Mouse (Mus musculus): ENCODE results near the gene Gdf10. TPM values are rescaled to one million over a fixed set of nuclear protein-coding genes. Genes with fewer than 3 reads are reported as not detected.

Gene Gdf10
- total RNA-seq (2023), result not detected in 4 replicates

GRCm38 (mm10) chr14:33923168-33924070 is at the start of gene Gdf10:
Gdf10 (plus strand) TSS chr14:33923587.

DNA sequence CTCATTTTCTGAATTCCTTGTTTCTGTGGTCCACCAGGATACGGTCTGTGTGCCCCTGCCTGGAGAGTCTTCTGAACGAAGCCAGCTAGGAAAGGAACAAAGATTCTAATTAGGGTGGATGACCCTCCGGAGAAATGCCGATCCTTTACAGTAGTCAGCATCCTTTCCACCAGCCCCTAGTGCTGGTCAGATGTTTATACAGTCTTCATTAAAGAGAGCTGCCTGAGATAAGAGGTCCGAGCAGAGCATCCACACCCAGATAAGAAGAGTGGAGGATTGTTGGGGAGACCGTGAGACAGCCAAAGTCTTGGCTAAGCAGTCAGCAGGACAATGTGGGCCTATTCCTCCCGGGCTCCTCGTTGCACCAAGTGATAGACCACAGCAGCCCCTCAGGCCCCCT is 17.4 kb downstream of the Gdf10 start, which contains the start of gene Gdf2:
Gene Gdf2, plus strand, starts transcription at position 301 of the 400 bp plus-strand sequence.

DNA sequence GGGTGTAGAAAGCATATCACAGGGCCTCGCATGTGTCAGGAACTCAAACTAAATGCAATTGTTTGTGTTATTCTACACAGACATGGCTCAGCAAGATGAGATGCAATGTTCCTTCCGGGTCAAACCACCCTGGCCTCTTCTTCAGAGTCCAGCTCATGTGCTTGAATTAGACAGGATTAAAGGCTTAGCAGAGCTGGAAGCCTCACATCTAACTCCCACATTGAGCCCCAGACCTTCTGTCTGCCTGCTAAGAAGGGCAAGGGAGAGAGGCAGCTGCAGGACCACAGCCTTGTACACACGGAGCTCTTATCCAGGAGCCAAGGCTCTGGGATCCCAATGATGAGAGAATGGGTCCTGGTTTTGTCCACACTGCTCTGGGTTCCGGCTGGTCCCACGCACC is 30.4 kb downstream of the Gdf10 start, which contains the start of gene Rbp3:
Gene Rbp3, plus strand, starts transcription at position 243 of the 400 bp plus-strand sequence.

DNA sequence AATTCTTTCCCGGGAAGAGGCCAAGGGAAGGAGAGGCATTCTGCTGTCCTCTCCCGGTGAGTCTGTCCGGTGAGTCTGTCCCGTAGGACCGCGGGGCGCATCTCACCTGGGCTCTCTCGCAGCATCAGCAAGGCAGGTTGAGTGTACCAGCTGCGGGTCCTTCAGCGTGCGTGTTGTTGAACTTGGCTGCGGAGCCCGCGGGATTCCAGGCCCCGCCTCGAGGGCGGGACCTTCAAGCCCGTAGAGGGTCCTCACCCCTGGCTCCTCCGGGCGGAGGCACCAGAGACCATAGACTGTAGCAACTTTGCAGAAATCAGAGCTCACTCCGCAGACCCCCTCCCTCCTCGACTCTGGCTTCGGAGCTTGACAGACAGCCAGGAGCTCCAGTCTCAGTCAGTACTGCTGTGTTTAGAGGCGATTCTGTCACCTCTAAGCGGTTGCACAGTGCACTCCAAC is 55.2 kb downstream of the Gdf10 start, which contains the start of gene Zfp488:
Gene Zfp488, minus strand, starts transcription at position 161 of the 456 bp plus-strand sequence.

Other genes starting within 250 kb of the Gdf10 start
- not detected in 4 replicates for gene Gdf2, start 17.5 kb downstream of the Gdf10 start, total RNA-seq (2023)
- not detected in 4 replicates for gene Rbp3, start 30.4 kb downstream of the Gdf10 start, total RNA-seq (2023)
- gene Zfp488, start 55.2 kb downstream of the Gdf10 start, total RNA-seq (2023), result 0.14 to 0.44 TPM (median 0.41 TPM) in 4 replicates
- gene Gm30083, start 91.6 kb downstream of the Gdf10 start, total RNA-seq (2023), result not detected in 4 replicates
- gene Gm5460, start 93.2 kb downstream of the Gdf10 start, total RNA-seq (2023), result not detected in 4 replicates
- not detected in 4 replicates for gene Antxrl, start 129.1 kb downstream of the Gdf10 start, total RNA-seq (2023)
- not detected in 4 replicates for gene Anxa8, start 162.4 kb downstream of the Gdf10 start, total RNA-seq (2023)
- not detected in 4 replicates for gene A630023A22Rik, start 179.2 kb downstream of the Gdf10 start, total RNA-seq (2023)
- gene Npy4r, start 228.9 kb downstream of the Gdf10 start, total RNA-seq (2023), result not detected in 4 replicates

All from B cell, adult 62 days (primary cell).